Mouse (Mus musculus): Measurements from ENCODE around the gene Ssh3.
"Not testable (repeated sequence)": the region's sequence is repeated elsewhere in the genome, so short reads cannot be mapped to it uniquely, and the experiment has no call there.

Gene Ssh3

GRCm38 (mm10) chr19:4296611-4297010 lies 27.6 kb upstream of the Ssh3 start:
- no peak for DNase-seq (ENCODE audit: low read depth, low spot score)

GRCm38 (mm10) chr19:4295391-4295790 lies 26.4 kb upstream of the Ssh3 start:
- no peak for DNase-seq (ENCODE audit: low read depth, low spot score)

- no peak for DNase-seq (ENCODE audit: low read depth, low spot score)
These were observed 25.6 kb upstream of the Ssh3 start for GRCm38 (mm10) chr19:4294381-4295097.

GRCm38 (mm10) chr19:4291161-4291560 lies 22.2 kb upstream of the Ssh3 start:
- no peak for DNase-seq (ENCODE audit: low read depth, low spot score)

GRCm38 (mm10) chr19:4290749-4291148 lies 21.8 kb upstream of the Ssh3 start:
- DNase-seq (ENCODE audit: low read depth, low spot score), result no peak

- DNase-seq (ENCODE audit: low read depth, low spot score), result no peak
These were observed 14.7 kb upstream of the Ssh3 start for GRCm38 (mm10) chr19:4283653-4284052.

- DNase-seq (ENCODE audit: low read depth, low spot score), result peak; percentile 70
These were observed 14.0 kb upstream of the Ssh3 start, which contains the start of gene Ankrd13d for GRCm38 (mm10) chr19:4282898-4283553. Gene Ankrd13d (minus strand): TSS chr19:4283137.

GRCm38 (mm10) chr19:4280425-4280824 lies 11.4 kb upstream of the Ssh3 start:
- DNase-seq (ENCODE audit: low read depth, low spot score), result no peak

GRCm38 (mm10) chr19:4279487-4279886 lies 10.5 kb upstream of the Ssh3 start:
- no peak for DNase-seq (ENCODE audit: low read depth, low spot score)

GRCm38 (mm10) chr19:4270972-4271371 lies 2.0 kb upstream of the Ssh3 start:
- no peak for DNase-seq (ENCODE audit: low read depth, low spot score)

- no peak for DNase-seq (ENCODE audit: low read depth, low spot score)
These were observed 1.2 kb upstream of the Ssh3 start for GRCm38 (mm10) chr19:4270187-4270586.

- DNase-seq (ENCODE audit: low read depth, low spot score), result no peak
These were observed 3.0 kb downstream of the Ssh3 start for GRCm38 (mm10) chr19:4265956-4266355.

- DNase-seq (ENCODE audit: low read depth, low spot score), result no peak
These were observed 4.7 kb downstream of the Ssh3 start for GRCm38 (mm10) chr19:4264171-4264780.

- DNase-seq (ENCODE audit: low read depth, low spot score), result no peak
These were observed 5.3 kb downstream of the Ssh3 start for GRCm38 (mm10) chr19:4263702-4264101.

GRCm38 (mm10) chr19:4262756-4263155 lies 6.2 kb downstream of the Ssh3 start:
- no peak for DNase-seq (ENCODE audit: low read depth, low spot score)

- DNase-seq (ENCODE audit: low read depth, low spot score), result no peak
These were observed 7.8 kb downstream of the Ssh3 start for GRCm38 (mm10) chr19:4261038-4261698.

- no peak for DNase-seq (ENCODE audit: low read depth, low spot score)
These were observed 11.1 kb downstream of the Ssh3 start for GRCm38 (mm10) chr19:4257897-4258252.

- peak; percentile 94 for DNase-seq (ENCODE audit: low read depth, low spot score)
These were observed 11.6 kb downstream of the Ssh3 start for GRCm38 (mm10) chr19:4257216-4257896.

- no peak for DNase-seq (ENCODE audit: low read depth, low spot score)
These were observed 13.3 kb downstream of the Ssh3 start for GRCm38 (mm10) chr19:4255583-4256162.

- no peak for DNase-seq (ENCODE audit: low read depth, low spot score)
These were observed 14.8 kb downstream of the Ssh3 start for GRCm38 (mm10) chr19:4254230-4254629.

GRCm38 (mm10) chr19:4248683-4249082 lies 20.3 kb downstream of the Ssh3 start:
- DNase-seq (ENCODE audit: low read depth, low spot score), result not testable (repeated sequence)
